Mouse (Mus musculus): ENCODE data around the gene Ncbp2. TPM values are rescaled to one million over a fixed set of nuclear protein-coding genes. Genes with fewer than 3 reads are reported as not detected.

Gene Ncbp2
- total and polyA plus RNA-seq, 2 experiments, result 8.4 TPM

- no peak for TF ChIP-seq POLR2A (IDR thresholded peaks at IDR 0.05; ENCODE audit: extremely low read depth, insufficient read depth, low read length)
- TF ChIP-seq CTCF (IDR thresholded peaks at IDR 0.05; ENCODE audit: low read depth, low read length), result no peak
- Histone ChIP-seq H3K4me1 (ENCODE audit: control insufficient read depth, insufficient read depth, low read length) (no peaks in the 10 kb centered on the region), H3K4me3 (ENCODE audit: insufficient read depth, low read depth, low read length) (no peak overlapping the region), H3K9ac (ENCODE audit: low read depth, low read length) (no peak overlapping the region), H3K79me2 (ENCODE audit: control insufficient read depth, insufficient read depth, low read length) (no peaks in the 10 kb centered on the region), H3K36me3 (ENCODE audit: control insufficient read depth, insufficient read depth, low read length) (no peaks in the 10 kb centered on the region), H3K27me3 (ENCODE audit: control insufficient read depth, insufficient read depth, low read length) (no peaks in the 10 kb centered on the region), H3K27ac (replicated peaks; ENCODE audit: insufficient read depth, low read depth, low read length) (no peak overlapping the region)
- 30% methylated on average over 19 of the region's 20 CpGs for WGBS
- DNase-seq (ENCODE audit: extremely low read depth, low read depth, low spot score), result no peak
Measured at GRCm38 (mm10) chr16:31905891-31906825, 42.2 kb upstream of the Ncbp2 start.

- TF ChIP-seq CTCF (IDR thresholded peaks at IDR 0.05; ENCODE audit: low read depth, low read length) (no peak), POLR2A (IDR thresholded peaks at IDR 0.05; ENCODE audit: extremely low read depth, insufficient read depth, low read length) (no peak)
- no peaks in the 10 kb centered on the region for H3K36me3 ChIP-seq (ENCODE audit: control insufficient read depth, insufficient read depth, low read length)
- H3K4me3 ChIP-seq (ENCODE audit: insufficient read depth, low read depth, low read length), result no peak overlapping the region
- no peaks in the 10 kb centered on the region for H3K79me2 ChIP-seq (ENCODE audit: control insufficient read depth, insufficient read depth, low read length)
- no peak overlapping the region for H3K27ac ChIP-seq (replicated peaks; ENCODE audit: insufficient read depth, low read depth, low read length)
- H3K4me1 ChIP-seq (ENCODE audit: control insufficient read depth, insufficient read depth, low read length), result no peaks in the 10 kb centered on the region
- WGBS, result 13% methylated on average over 9 of the region's 9 CpGs
- no peak for DNase-seq (ENCODE audit: extremely low read depth, low read depth, low spot score)
- H3K9ac ChIP-seq (ENCODE audit: low read depth, low read length), result no peak overlapping the region
- no peaks in the 10 kb centered on the region for H3K27me3 ChIP-seq (ENCODE audit: control insufficient read depth, insufficient read depth, low read length)
Measured at GRCm38 (mm10) chr16:31906896-31907295, 41.4 kb upstream of the Ncbp2 start.

GRCm38 (mm10) chr16:31908959-31909358, 39.4 kb upstream of the Ncbp2 start:
- Histone ChIP-seq H3K4me3 (ENCODE audit: insufficient read depth, low read depth, low read length) (no peak overlapping the region), H3K9ac (ENCODE audit: low read depth, low read length) (no peak overlapping the region), H3K79me2 (ENCODE audit: control insufficient read depth, insufficient read depth, low read length) (no peaks in the 10 kb centered on the region), H3K36me3 (ENCODE audit: control insufficient read depth, insufficient read depth, low read length) (no peaks in the 10 kb centered on the region), H3K27ac (replicated peaks; ENCODE audit: insufficient read depth, low read depth, low read length) (no peak overlapping the region), H3K4me1 (ENCODE audit: control insufficient read depth, insufficient read depth, low read length) (no peaks in the 10 kb centered on the region), H3K27me3 (ENCODE audit: control insufficient read depth, insufficient read depth, low read length) (no peaks in the 10 kb centered on the region)
- no peak for DNase-seq (ENCODE audit: extremely low read depth, low read depth, low spot score)
- TF ChIP-seq POLR2A (IDR thresholded peaks at IDR 0.05; ENCODE audit: extremely low read depth, insufficient read depth, low read length) (no peak), CTCF (IDR thresholded peaks at IDR 0.05; ENCODE audit: low read depth, low read length) (no peak)
- 74% methylated on average over 11 of the region's 11 CpGs for WGBS

GRCm38 (mm10) chr16:31910281-31910847, 37.9 kb upstream of the Ncbp2 start:
- H3K27me3 ChIP-seq (ENCODE audit: control insufficient read depth, insufficient read depth, low read length), result no peaks in the 10 kb centered on the region
- no peak for DNase-seq (ENCODE audit: extremely low read depth, low read depth, low spot score)
- 60% methylated on average over 10 of the region's 10 CpGs for WGBS
- H3K36me3 ChIP-seq (ENCODE audit: control insufficient read depth, insufficient read depth, low read length), result no peaks in the 10 kb centered on the region
- H3K79me2 ChIP-seq (ENCODE audit: control insufficient read depth, insufficient read depth, low read length), result no peaks in the 10 kb centered on the region
- no peak overlapping the region for H3K9ac ChIP-seq (ENCODE audit: low read depth, low read length)
- H3K27ac ChIP-seq (replicated peaks; ENCODE audit: insufficient read depth, low read depth, low read length), result no peak overlapping the region
- H3K4me1 ChIP-seq (ENCODE audit: control insufficient read depth, insufficient read depth, low read length), result no peaks in the 10 kb centered on the region
- H3K4me3 ChIP-seq (ENCODE audit: insufficient read depth, low read depth, low read length), result no peak overlapping the region
- no peak for TF ChIP-seq POLR2A (IDR thresholded peaks at IDR 0.05; ENCODE audit: extremely low read depth, insufficient read depth, low read length)

GRCm38 (mm10) chr16:31917776-31918175, 30.5 kb upstream of the Ncbp2 start:
- H3K4me1 ChIP-seq (ENCODE audit: control insufficient read depth, insufficient read depth, low read length), result peaks cover 6% of the 10 kb centered on the region
- no peak overlapping the region for H3K4me3 ChIP-seq (ENCODE audit: insufficient read depth, low read depth, low read length)
- TF ChIP-seq CTCF (IDR thresholded peaks at IDR 0.05; ENCODE audit: low read depth, low read length) (no peak), POLR2A (IDR thresholded peaks at IDR 0.05; ENCODE audit: extremely low read depth, insufficient read depth, low read length) (no peak)
- peak; percentile 41 for DNase-seq (ENCODE audit: extremely low read depth, low read depth, low spot score)
- no peak overlapping the region for H3K27ac ChIP-seq (replicated peaks; ENCODE audit: insufficient read depth, low read depth, low read length)
- 18% methylated on average over 11 of the region's 11 CpGs for WGBS
- H3K79me2 ChIP-seq (ENCODE audit: control insufficient read depth, insufficient read depth, low read length), result no peaks in the 10 kb centered on the region
- no peaks in the 10 kb centered on the region for H3K36me3 ChIP-seq (ENCODE audit: control insufficient read depth, insufficient read depth, low read length)
- H3K27me3 ChIP-seq (ENCODE audit: control insufficient read depth, insufficient read depth, low read length), result no peaks in the 10 kb centered on the region
- no peak overlapping the region for H3K9ac ChIP-seq (ENCODE audit: low read depth, low read length)

Measured in liver, adult 2 months (tissue).